Mouse (Mus musculus) ES-E14 (cell line): ENCODE data around the gene Olfr905. TPM values are rescaled to one million over a fixed set of nuclear protein-coding genes. Genes with fewer than 3 reads are reported as not detected.

Experiments used
- DNase-seq: peaks from one replicate; pipeline ENCODE4 v3.0.0-alpha.2; 2013; ENCODE audit warnings: low read depth, low spot score
- H3K27ac ChIP-seq: 2 replicates; pipeline ENCODE4 v1.5.1; 2012; ENCODE audit warnings: low read depth, mild to moderate bottlenecking, low read length, moderate library complexity, mixed read lengths; ENCODE audit not compliant: poor library complexity, insufficient read depth, severe bottlenecking
- H3K36me3 ChIP-seq: 2 replicates; pipeline ENCODE4 v1.6.1; 2012; ENCODE audit warnings: mild to moderate bottlenecking, low read length, moderate library complexity, mixed read lengths; ENCODE audit not compliant: control insufficient read depth, poor library complexity, insufficient read depth, severe bottlenecking
- H3K4me1 ChIP-seq, 2 experiments: fragments of 150-350 bp in 1 of 2; sonication (generic) in 1 of 2; 2 replicates each; pipeline ENCODE4 v1.6.1; 2012; ENCODE audit warnings: low read length in 2 of 2, mild to moderate bottlenecking in 1 of 2, mixed read lengths in 1 of 2; ENCODE audit not compliant: control insufficient read depth in 2 of 2, insufficient read depth in 2 of 2, poor library complexity in 1 of 2
- H3K4me3 ChIP-seq, 2 experiments: fragments of 150-350 bp in 1 of 2; sonication (generic) in 1 of 2; 2 replicates each; pipeline ENCODE4 v1.5.1; 2012; ENCODE audit warnings: low read length in 2 of 2, low read depth in 1 of 2, mild to moderate bottlenecking in 1 of 2, mixed read lengths in 1 of 2; ENCODE audit not compliant: insufficient read depth in 1 of 2, poor library complexity in 1 of 2, severe bottlenecking in 1 of 2
- H3K9ac ChIP-seq: 2 replicates; pipeline ENCODE4 v1.6.1; 2012; ENCODE audit warnings: low read depth, mild to moderate bottlenecking, low read length, mixed read lengths; ENCODE audit not compliant: poor library complexity, insufficient read depth, severe bottlenecking
- H3K9me3 ChIP-seq: fragments of 150-350 bp; sonication (generic); 2 replicates; pipeline ENCODE4 v1.6.1; 2012; ENCODE audit warnings: low read depth, mild to moderate bottlenecking, low read length; ENCODE audit not compliant: control insufficient read depth, insufficient read depth
- CHD2 ChIP-seq: IDR thresholded peaks from 2 replicates; pipeline ENCODE4 v1.6.1; 2014; ENCODE audit warnings: mild to moderate bottlenecking, low read depth, low read length, inconsistent platforms
- HCFC1 ChIP-seq: IDR thresholded peaks from 2 replicates; pipeline ENCODE4 v1.6.1; 2012; ENCODE audit warnings: low read length, inconsistent platforms, borderline replicate concordance; ENCODE audit not compliant: insufficient read depth
- MAFK ChIP-seq: IDR thresholded peaks from 2 replicates; pipeline ENCODE4 v1.6.1; 2014; ENCODE audit warnings: mild to moderate bottlenecking, low read depth, low read length, inconsistent platforms; ENCODE audit not compliant: insufficient read depth
- ZC3H11A ChIP-seq: IDR thresholded peaks from 2 replicates; pipeline ENCODE4 v1.6.1; 2012; ENCODE audit warnings: low read depth, mild to moderate bottlenecking, inconsistent platforms, low read length, borderline replicate concordance
- ZNF384 ChIP-seq: IDR thresholded peaks from 2 replicates; pipeline ENCODE4 v1.6.1; 2012; ENCODE audit warnings: low read depth, low read length, inconsistent platforms
- in situ Hi-C, 2 experiments: fragments of 600-800 bp; cut with MboI; formaldehyde crosslinking; loops; one replicate each; pipeline ENCODE4 v1.15.1; 2025; ENCODE audit warnings: low sequenced_read_pairs in 2 of 2, inconsistent platforms in 1 of 2; ENCODE audit not compliant: unreplicated experiment in 2 of 2
- total RNA-seq: library from RNA; depleted of rRNA; stranded (reverse); fragments of 300-350 nt; gene quantifications from 2 replicates; pipeline ENCODE4 v1.2.3, GENCODE M21; 2012; rRNA removed

Olfr905 gene
- total RNA-seq = not detected in 2 replicates

DNA sequence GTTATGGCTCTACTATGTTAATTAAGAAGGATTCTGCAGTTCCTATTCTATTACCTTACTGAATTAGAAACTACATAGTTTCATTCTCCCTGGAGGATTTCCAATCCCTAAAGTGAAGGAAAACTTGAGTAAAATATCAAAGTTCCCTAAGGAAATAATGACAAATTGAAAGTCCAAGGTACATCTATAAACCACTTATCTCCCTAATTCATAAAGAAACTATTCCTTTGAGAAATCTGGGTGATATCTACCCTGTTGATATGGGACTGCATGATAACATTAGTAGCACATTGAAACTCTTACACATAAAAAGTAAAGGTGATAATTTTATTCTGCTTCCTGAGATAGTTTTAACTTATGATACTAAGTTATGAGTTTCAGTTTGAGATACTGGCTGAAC lies at the start of gene Olfr905:
Olfr905 (plus strand) TSS at position 301 of the 400 bp plus-strand sequence.
- H3K36me3 ChIP-seq = no peaks in the 10 kb centered on the region
- no peak for DNase-seq
- no peaks in the 10 kb centered on the region for H3K9me3 ChIP-seq
- TF ChIP-seq MAFK = no peak
- no peak for TF ChIP-seq ZNF384
- no peak for TF ChIP-seq ZC3H11A
- TF ChIP-seq CHD2 = no peak
- no peak for TF ChIP-seq HCFC1
- H3K9ac ChIP-seq = no peak within 1 kb of the TSS
- in situ Hi-C loops = no loop called here
- H3K4me3 ChIP-seq = no peak within 1 kb of the TSS
- no peak within 1 kb of the TSS for H3K27ac ChIP-seq
- H3K4me1 ChIP-seq = no peaks in the 10 kb centered on the region

- Histone ChIP-seq H3K9me3 (peaks cover 4% of the 10 kb centered on the region; the same call in 1 of the 2 replicates), H3K36me3 (no peaks in the 10 kb centered on the region), H3K4me3 (no peak overlapping the region), H3K9ac (no peak overlapping the region), H3K27ac (peak overlapping the region; percentile 40; the same call in 1 of the 2 replicates), H3K4me1 (no peaks in the 10 kb centered on the region)
- in situ Hi-C loops = no loop called here
- TF ChIP-seq MAFK (no peak), CHD2 (no peak), ZC3H11A (no peak), HCFC1 (no peak), ZNF384 (no peak)
- no peak for DNase-seq
Measured at GRCm38 (mm10) chr9:38423801-38424200, 47.1 kb upstream of the Olfr905 start.

DNA sequence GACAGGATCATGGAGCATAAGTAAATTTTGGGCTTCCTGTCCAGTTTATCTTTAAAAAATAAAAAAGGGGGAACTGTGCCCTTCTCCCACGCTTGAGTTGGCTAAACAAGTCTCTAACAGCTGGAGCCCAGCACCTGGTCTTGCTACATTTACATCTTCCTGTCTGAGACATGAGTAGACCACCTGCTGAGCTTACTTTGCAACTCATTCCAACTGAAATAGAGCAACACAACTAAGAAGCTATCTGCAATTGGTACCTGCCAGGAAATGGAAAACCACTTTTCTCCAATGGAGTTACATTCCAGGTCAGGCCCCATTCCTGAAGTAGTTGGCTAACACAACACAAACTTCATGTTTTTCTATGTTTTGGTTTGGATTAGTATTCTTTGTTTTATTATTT lies 43.9 kb upstream of the Olfr905 start:
- H3K36me3 ChIP-seq = no peaks in the 10 kb centered on the region
- no peak overlapping the region for H3K4me3 ChIP-seq
- H3K9me3 ChIP-seq = no peaks in the 10 kb centered on the region
- in situ Hi-C loops = no loop called here
- H3K27ac ChIP-seq = no peak overlapping the region
- no peaks in the 10 kb centered on the region for H3K4me1 ChIP-seq
- DNase-seq = no peak
- no peak overlapping the region for H3K9ac ChIP-seq
- TF ChIP-seq ZC3H11A = no peak
- no peak for TF ChIP-seq CHD2
- TF ChIP-seq HCFC1 = no peak
- TF ChIP-seq ZNF384 = no peak
- no peak for TF ChIP-seq MAFK

GRCm38 (mm10) chr9:38429155-38429554 lies 41.8 kb upstream of the Olfr905 start, which contains the start of gene Olfr901:
Gene Olfr901, plus strand, starts transcription at chr9:38429455.
- in situ Hi-C loops = no loop called here
- H3K36me3 ChIP-seq = no peaks in the 10 kb centered on the region
- no peaks in the 10 kb centered on the region for H3K4me1 ChIP-seq
- H3K9ac ChIP-seq = no peak within 1 kb of the TSS
- H3K27ac ChIP-seq = no peak within 1 kb of the TSS
- no peak for DNase-seq
- no peak within 1 kb of the TSS for H3K4me3 ChIP-seq
- H3K9me3 ChIP-seq = no peaks in the 10 kb centered on the region
- TF ChIP-seq ZNF384 = no peak
- no peak for TF ChIP-seq HCFC1
- TF ChIP-seq CHD2 = no peak
- no peak for TF ChIP-seq ZC3H11A
- TF ChIP-seq MAFK = no peak

GRCm38 (mm10) chr9:38447352-38447751 lies 23.6 kb upstream of the Olfr905 start, which contains the start of gene Olfr902:
Gene Olfr902, plus strand, starts transcription at chr9:38447652.
- no peak within 1 kb of the TSS for H3K27ac ChIP-seq
- H3K4me1 ChIP-seq = no peaks in the 10 kb centered on the region
- no peak for DNase-seq
- in situ Hi-C loops = no loop called here
- H3K36me3 ChIP-seq = no peaks in the 10 kb centered on the region
- no peak within 1 kb of the TSS for H3K4me3 ChIP-seq
- no peak for TF ChIP-seq MAFK
- no peak for TF ChIP-seq ZNF384
- no peak for TF ChIP-seq ZC3H11A
- no peak for TF ChIP-seq CHD2
- TF ChIP-seq HCFC1 = no peak
- no peaks in the 10 kb centered on the region for H3K9me3 ChIP-seq
- no peak within 1 kb of the TSS for H3K9ac ChIP-seq
